Mouse (Mus musculus): ENCODE results near the gene Gapvd1. TPM values are rescaled to one million over a fixed set of nuclear protein-coding genes. Genes with fewer than 3 reads are reported as not detected.

Gapvd1 gene
- total and polyA plus RNA-seq, 2 experiments from 2014 or later, result 94.1 to 108 TPM

DNA sequence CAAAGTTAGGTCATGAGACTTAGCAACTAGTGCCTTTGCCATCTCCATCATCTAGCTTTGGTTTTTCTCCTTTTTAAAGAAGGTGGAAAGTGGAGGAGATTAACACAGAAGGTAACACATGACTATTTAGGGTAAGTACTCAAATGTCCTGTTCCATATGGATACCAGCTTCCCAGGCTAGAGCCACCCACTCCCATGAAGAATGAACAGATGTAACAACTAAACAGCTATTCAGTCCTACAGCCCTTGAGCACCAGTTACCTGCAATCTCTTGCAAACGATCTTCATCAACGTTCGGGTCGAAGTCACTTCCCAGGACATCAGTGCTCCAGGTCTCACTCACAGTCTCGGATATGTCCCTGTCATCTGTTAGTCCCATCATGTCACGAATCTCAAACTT, 43.1 kb downstream of the Gapvd1 start:
- H3K9ac ChIP-seq, result no peak overlapping the region
- H3K27me3 ChIP-seq (ENCODE audit: insufficient read depth, low read length), result no peaks in the 10 kb centered on the region
- no peaks in the 10 kb centered on the region for H3K9me3 ChIP-seq (ENCODE audit: low read length)
- H3K4me1 ChIP-seq (ENCODE audit: insufficient read depth), result no peaks in the 10 kb centered on the region
- DNase-seq (no peak), ATAC-seq (no peak)
- H3K36me3 ChIP-seq (ENCODE audit: insufficient read depth), result peaks cover 62% of the 10 kb centered on the region
- no peak overlapping the region for H3K4me2 ChIP-seq (ENCODE audit: low read depth)
- H3K4me3 ChIP-seq (ENCODE audit: low read depth, low read length), result no peak overlapping the region
- TF ChIP-seq CTCF (IDR thresholded peaks at IDR 0.05; ENCODE audit: low read depth), result no peak
- H3K27ac ChIP-seq (ENCODE audit: low read depth, low read length), result no peak overlapping the region
- WGBS, result 96% methylated on average over 6 of the region's 6 CpGs

DNA sequence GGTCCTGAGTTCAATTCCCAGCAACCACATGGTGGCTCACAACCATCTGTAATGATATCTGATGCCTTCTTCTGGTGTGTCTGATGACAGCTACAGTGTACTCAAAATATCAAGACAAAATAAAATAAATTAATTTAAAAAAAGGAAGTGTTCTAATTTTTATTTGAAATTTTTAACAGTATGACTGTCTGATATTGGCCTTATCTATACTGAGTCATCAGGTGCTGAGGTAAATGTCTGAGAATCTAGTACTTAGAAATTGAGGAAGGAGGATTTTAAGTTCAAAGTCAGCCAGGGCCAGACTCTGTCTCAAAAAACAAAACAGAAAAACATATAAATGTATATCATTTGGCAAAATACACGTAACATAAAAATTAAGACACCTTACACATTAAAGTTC, 46.4 kb downstream of the Gapvd1 start:
- TF ChIP-seq CTCF (IDR thresholded peaks at IDR 0.05; ENCODE audit: low read depth), result no peak
- Histone ChIP-seq H3K27me3 (ENCODE audit: insufficient read depth, low read length) (no peaks in the 10 kb centered on the region), H3K27ac (ENCODE audit: low read depth, low read length) (no peak overlapping the region), H3K9ac (no peak overlapping the region), H3K9me3 (ENCODE audit: low read length) (no peaks in the 10 kb centered on the region), H3K4me1 (ENCODE audit: insufficient read depth) (no peaks in the 10 kb centered on the region), H3K4me3 (ENCODE audit: low read depth, low read length) (no peak overlapping the region), H3K36me3 (ENCODE audit: insufficient read depth) (peaks cover 76% of the 10 kb centered on the region), H3K4me2 (ENCODE audit: low read depth) (no peak overlapping the region)
- ATAC-seq (no peak), DNase-seq (no peak)
- 100% methylated on average over 1 of the region's 1 CpGs for WGBS

DNA sequence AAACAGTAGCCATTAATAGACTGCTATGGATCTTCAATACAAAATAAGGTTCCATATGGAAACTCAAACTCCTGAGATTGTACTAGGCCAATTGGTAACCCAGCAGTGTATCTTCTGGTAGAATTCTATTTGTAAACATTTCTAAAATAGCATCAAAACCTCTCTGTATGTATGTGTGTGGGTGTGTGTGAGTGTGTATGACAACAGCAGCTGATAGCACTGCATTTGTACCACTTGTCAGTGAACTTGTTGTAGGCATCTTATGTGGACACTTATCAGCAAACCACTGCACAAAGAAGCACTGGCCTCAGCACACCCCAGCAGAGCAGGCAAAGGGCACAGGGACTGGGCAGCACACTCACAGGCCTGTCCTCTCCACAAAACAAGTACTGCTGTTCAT, 58.4 kb downstream of the Gapvd1 start:
- no peaks in the 10 kb centered on the region for H3K27me3 ChIP-seq (ENCODE audit: insufficient read depth, low read length)
- DNase-seq (no peak), ATAC-seq (no peak)
- H3K9me3 ChIP-seq (ENCODE audit: low read length), result no peaks in the 10 kb centered on the region
- peaks cover 63% of the 10 kb centered on the region for H3K36me3 ChIP-seq (ENCODE audit: insufficient read depth)
- no peak overlapping the region for H3K27ac ChIP-seq (ENCODE audit: low read depth, low read length)
- no peak overlapping the region for H3K4me3 ChIP-seq (ENCODE audit: low read depth, low read length)
- H3K4me2 ChIP-seq (ENCODE audit: low read depth), result no peak overlapping the region
- TF ChIP-seq CTCF (IDR thresholded peaks at IDR 0.05; ENCODE audit: low read depth), result no peak
- no peak overlapping the region for H3K9ac ChIP-seq
- H3K4me1 ChIP-seq (ENCODE audit: insufficient read depth), result no peaks in the 10 kb centered on the region

DNA sequence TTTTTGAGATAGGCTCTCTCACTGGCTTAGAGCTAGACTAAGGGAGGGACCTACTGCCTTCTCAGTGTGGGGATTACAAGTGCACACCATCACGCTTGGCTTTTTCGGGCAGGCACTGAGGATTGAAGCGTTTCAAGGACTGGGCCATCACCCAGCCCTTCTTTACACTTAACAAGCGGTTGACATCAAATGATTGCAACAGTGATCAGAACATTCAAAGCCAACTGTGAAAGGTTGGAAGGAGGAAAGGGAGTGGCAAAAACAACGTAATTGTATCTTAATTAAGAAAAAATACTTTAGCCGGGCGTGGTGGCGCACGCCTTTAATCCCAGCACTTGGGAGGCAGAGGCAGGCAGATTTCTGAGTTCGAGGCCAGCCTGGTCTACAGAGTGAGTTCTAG, 62.2 kb downstream of the Gapvd1 start:
- H3K4me1 ChIP-seq (ENCODE audit: insufficient read depth), result no peaks in the 10 kb centered on the region
- no peak overlapping the region for H3K9ac ChIP-seq
- TF ChIP-seq CTCF (IDR thresholded peaks at IDR 0.05; ENCODE audit: low read depth), result no peak
- no peaks in the 10 kb centered on the region for H3K27me3 ChIP-seq (ENCODE audit: insufficient read depth, low read length)
- no peaks in the 10 kb centered on the region for H3K9me3 ChIP-seq (ENCODE audit: low read length)
- no peak overlapping the region for H3K4me2 ChIP-seq (ENCODE audit: low read depth)
- no peak for ATAC-seq
- H3K27ac ChIP-seq (ENCODE audit: low read depth, low read length), result no peak overlapping the region
- no peak for DNase-seq
- 94% methylated on average over 10 of the region's 10 CpGs for WGBS
- peaks cover 64% of the 10 kb centered on the region for H3K36me3 ChIP-seq (ENCODE audit: insufficient read depth)
- no peak overlapping the region for H3K4me3 ChIP-seq (ENCODE audit: low read depth, low read length)

DNA sequence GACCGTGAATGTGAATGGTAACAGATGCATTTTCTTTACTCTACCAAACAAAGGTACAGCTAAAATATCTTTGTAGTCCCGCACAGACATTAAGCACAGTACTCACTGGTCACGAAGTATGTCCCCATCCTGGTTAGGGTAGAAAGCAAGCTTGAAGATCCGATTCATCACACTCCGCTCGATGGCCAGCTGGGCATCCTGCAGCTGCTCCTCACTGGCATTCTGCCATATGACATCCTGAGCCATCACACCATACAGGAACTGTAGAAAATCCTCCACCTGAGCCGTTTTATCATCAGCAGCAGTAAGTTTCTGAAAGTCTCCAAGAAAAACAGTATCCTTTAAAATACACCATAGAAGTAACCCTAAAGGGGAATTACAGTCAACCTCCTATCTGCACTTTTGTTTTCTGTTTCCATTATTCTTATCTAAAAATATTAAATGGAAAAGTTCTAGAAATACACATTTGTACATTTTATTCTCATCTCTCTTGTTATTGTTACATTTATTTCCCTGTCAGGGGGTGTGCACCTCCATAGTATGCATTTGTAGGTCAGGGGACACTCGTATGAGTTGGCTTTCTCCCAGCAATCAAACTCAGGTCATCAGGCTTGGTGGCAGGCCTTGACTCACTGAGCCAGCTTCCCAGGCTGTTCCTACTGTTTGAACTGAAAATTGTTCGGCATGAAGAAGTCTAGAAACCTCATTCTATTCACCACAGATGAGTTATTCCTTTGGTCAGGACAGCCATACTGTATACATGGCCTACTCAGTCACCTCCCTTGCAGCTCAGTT, 70.8 kb downstream of the Gapvd1 start:
- DNase-seq, result no peak

DNA sequence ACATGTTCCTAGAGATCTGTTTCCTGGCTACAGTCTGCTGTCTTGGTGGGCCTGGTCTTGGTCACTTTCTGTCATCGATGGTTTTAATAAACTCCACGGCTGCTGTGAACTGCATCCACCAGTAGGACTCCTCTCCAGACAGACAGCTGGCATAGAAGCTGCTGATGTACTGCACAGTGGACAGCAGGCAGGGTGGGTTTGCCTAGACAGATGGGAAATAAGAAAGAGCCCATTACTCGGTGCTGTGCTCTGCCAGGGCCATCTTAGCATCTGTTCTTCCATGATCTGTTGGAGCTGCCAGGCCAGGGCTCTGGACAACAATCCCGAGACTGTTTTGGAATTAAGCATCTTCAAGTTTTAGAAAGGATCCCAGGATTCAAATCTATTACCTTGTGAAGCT, 77.1 kb downstream of the Gapvd1 start:
- Histone ChIP-seq H3K9ac (no peak overlapping the region), H3K4me3 (ENCODE audit: low read depth, low read length) (no peak overlapping the region), H3K36me3 (ENCODE audit: insufficient read depth) (peaks cover 59% of the 10 kb centered on the region), H3K4me1 (ENCODE audit: insufficient read depth) (no peaks in the 10 kb centered on the region), H3K4me2 (ENCODE audit: low read depth) (no peak overlapping the region), H3K27ac (ENCODE audit: low read depth, low read length) (no peak overlapping the region), H3K9me3 (ENCODE audit: low read length) (no peaks in the 10 kb centered on the region), H3K27me3 (ENCODE audit: insufficient read depth, low read length) (no peaks in the 10 kb centered on the region)
- DNase-seq (no peak), ATAC-seq (no peak)
- WGBS, result 84% methylated on average over 4 of the region's 4 CpGs
- no peak for TF ChIP-seq CTCF (IDR thresholded peaks at IDR 0.05; ENCODE audit: low read depth)

More for the DNA sequence above, 70.8 kb downstream of the Gapvd1 start:
- WGBS, result 74% methylated on average over 9 of the region's 9 CpGs
- TF ChIP-seq CTCF (IDR thresholded peaks at IDR 0.05; ENCODE audit: low read depth), result no peak
- no peaks in the 10 kb centered on the region for H3K27me3 ChIP-seq (ENCODE audit: insufficient read depth, low read length)
- H3K4me2 ChIP-seq (ENCODE audit: low read depth), result no peak overlapping the region
- H3K9ac ChIP-seq, result no peak overlapping the region
- H3K4me1 ChIP-seq (ENCODE audit: insufficient read depth), result no peaks in the 10 kb centered on the region
- ATAC-seq, result no peak
- H3K27ac ChIP-seq (ENCODE audit: low read depth, low read length), result no peak overlapping the region
- H3K4me3 ChIP-seq (ENCODE audit: low read depth, low read length), result no peak overlapping the region
- peaks cover 69% of the 10 kb centered on the region for H3K36me3 ChIP-seq (ENCODE audit: insufficient read depth)
- no peaks in the 10 kb centered on the region for H3K9me3 ChIP-seq (ENCODE audit: low read length)

DNA sequence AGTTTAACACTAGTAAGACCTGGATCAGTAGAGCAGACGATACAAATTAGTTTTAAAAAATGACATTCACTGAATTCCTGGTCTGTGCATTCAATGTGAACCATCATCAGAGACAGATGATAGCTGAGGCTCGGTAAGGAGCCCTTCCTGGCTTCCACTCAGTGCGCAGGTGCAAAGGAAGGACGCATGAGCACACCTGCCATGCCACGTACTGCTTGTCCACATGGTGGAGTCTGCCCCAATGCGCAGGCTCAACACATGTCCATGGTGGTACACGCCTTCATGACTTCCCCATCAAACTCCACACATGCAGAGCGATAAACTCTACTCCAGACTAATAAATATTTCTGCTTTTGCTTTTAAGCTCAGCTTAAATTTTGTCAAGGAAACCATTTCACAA, 78.0 kb downstream of the Gapvd1 start:
- Histone ChIP-seq H3K27ac (ENCODE audit: low read depth, low read length) (no peak overlapping the region), H3K9ac (no peak overlapping the region), H3K9me3 (ENCODE audit: low read length) (no peaks in the 10 kb centered on the region), H3K36me3 (ENCODE audit: insufficient read depth) (peaks cover 52% of the 10 kb centered on the region), H3K4me3 (ENCODE audit: low read depth, low read length) (no peak overlapping the region), H3K27me3 (ENCODE audit: insufficient read depth, low read length) (no peaks in the 10 kb centered on the region), H3K4me2 (ENCODE audit: low read depth) (no peak overlapping the region), H3K4me1 (ENCODE audit: insufficient read depth) (no peaks in the 10 kb centered on the region)
- no peak for DNase-seq
- no peak for TF ChIP-seq CTCF (IDR thresholded peaks at IDR 0.05; ENCODE audit: low read depth)
- 95% methylated on average over 8 of the region's 8 CpGs for WGBS
- ATAC-seq, result no peak
